Mouse (Mus musculus) lung, adult 2 months (tissue): ENCODE results near the gene Npc1l1. TPM values are rescaled to one million over a fixed set of nuclear protein-coding genes. Genes with fewer than 3 reads are reported as not detected.
A peak's percentile ranks its signal among the peaks of the same experiment; 100 is the strongest.
"Not testable (repeated sequence)": the region's sequence is repeated elsewhere in the genome, so short reads cannot be mapped to it uniquely, and the experiment has no call there.

ENCODE experiments used
- DNase-seq: peaks from one replicate; pipeline ENCODE4 v3.0.0; 2022
- H3K4me1 ChIP-seq: fragments of 200-500 bp; 2 replicates; pipeline ENCODE4 v1.6.1; 2011; ENCODE audit warnings: low read length; ENCODE audit not compliant: control insufficient read depth, insufficient read depth
- H3K4me3 ChIP-seq: fragments of 200-500 bp; replicated peaks from 2 replicates; pipeline ENCODE3; 2011; ENCODE audit warnings: low read depth, mild to moderate bottlenecking, control low read depth, low read length; ENCODE audit errors: extremely low read depth
- CTCF ChIP-seq: fragments of 200-500 bp; IDR thresholded peaks from 2 replicates; pipeline ENCODE4 v1.5.1; 2011; ENCODE audit warnings: mild to moderate bottlenecking, low read length, control low read depth; ENCODE audit not compliant: insufficient read depth
- POLR2A ChIP-seq: fragments of 200-500 bp; IDR thresholded peaks from 2 replicates; pipeline ENCODE4 v1.6.1; 2011; ENCODE audit warnings: low read depth, mild to moderate bottlenecking, control low read depth, low read length, borderline replicate concordance; ENCODE audit errors: extremely low read depth
- WGBS: fragments of 180-500 bp; shearing (Covaris S2); methylation state at CpG from one replicate; pipeline ENCODE4 v1.1.7; 2018; 5-methylcytosine and 5-hydroxymethylcytosine counted together
- polyA plus RNA-seq: library from polyadenylated mRNA; depleted of rRNA; stranded (reverse); fragments of >200 nt; gene quantifications from 2 replicates; pipeline ENCODE4 v1.2.3, GENCODE M21; 2012

The Npc1l1 gene
- polyA plus RNA-seq, 1 experiment = 0.34 TPM

- Histone ChIP-seq H3K4me1 (no peaks in the 10 kb centered on the region), H3K4me3 (no peak overlapping the region)
- 0 out of 2 replicates have a peak, but pooled peaks have one; percentile 19 for TF ChIP-seq POLR2A
- no peak for TF ChIP-seq CTCF
- 67% methylated on average over 6 of the region's 6 CpGs for WGBS
- DNase-seq = no peak
Observed at GRCm38 (mm10) chr11:6256490-6257072, 26.6 kb upstream of the Npc1l1 start.

DNA sequence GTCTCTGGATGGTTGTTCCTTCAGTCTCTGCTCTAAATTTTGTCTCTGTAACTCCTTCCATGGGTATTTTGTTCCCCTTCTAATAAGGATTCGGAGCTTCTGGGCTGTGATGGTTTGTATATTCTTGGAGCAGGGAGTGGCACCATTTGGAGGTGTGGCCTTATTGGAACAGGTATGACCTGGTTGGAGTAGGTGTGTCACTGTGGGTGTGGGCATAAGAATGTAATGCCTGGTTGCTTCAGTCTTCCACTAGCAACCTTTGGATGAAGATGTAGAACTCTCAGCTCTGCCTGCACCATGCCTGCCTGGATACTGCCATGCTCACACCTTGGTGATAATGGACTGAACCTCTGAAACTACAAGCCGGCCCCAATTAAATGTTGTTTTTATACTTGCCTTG is 24.7 kb upstream of the Npc1l1 start:
- not testable (repeated sequence) for DNase-seq, H3K4me3 ChIP-seq, H3K4me1 ChIP-seq
- WGBS = 89% methylated on average over 2 of the region's 2 CpGs

- TF ChIP-seq CTCF = no peak
- TF ChIP-seq POLR2A = no peak
- 87% methylated on average over 4 of the region's 4 CpGs for WGBS
- Histone ChIP-seq H3K4me3 (no peak overlapping the region), H3K4me1 (no peaks in the 10 kb centered on the region)
- DNase-seq = no peak
Observed at GRCm38 (mm10) chr11:6252824-6253223, 22.9 kb upstream of the Npc1l1 start.

- DNase-seq = no peak
- no peak for TF ChIP-seq POLR2A
- no peak for TF ChIP-seq CTCF
- Histone ChIP-seq H3K4me3 (no peak overlapping the region), H3K4me1 (no peaks in the 10 kb centered on the region)
- 84% methylated on average over 5 of the region's 5 CpGs for WGBS
Observed at GRCm38 (mm10) chr11:6252248-6252647, 22.3 kb upstream of the Npc1l1 start.

GRCm38 (mm10) chr11:6244707-6245106 is 14.8 kb upstream of the Npc1l1 start:
- WGBS = 46% methylated on average over 19 of the region's 19 CpGs

DNA sequence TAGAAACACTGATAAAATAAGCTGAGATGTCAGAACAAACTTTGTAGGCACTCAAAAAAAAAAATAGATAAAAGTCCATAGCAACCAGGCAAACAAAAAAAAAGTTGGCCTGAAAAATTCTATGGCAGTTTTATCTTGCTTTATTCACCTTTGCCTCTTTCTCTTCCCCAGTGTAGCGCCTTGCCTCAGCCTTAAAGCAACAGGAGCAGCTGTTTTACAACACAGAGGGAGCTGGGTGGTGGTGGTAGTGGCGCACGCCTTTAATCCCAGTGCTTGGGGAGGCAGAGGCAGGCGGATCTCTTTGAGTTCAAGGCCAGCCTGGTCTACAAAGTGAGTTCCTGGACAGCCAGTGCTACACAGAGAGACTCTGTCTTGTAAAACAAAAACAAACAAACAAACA is 3.1 kb upstream of the Npc1l1 start:
- no peak overlapping the region for H3K4me3 ChIP-seq
- DNase-seq = no peak

More at GRCm38 (mm10) chr11:6244707-6245106, 14.8 kb upstream of the Npc1l1 start:
- H3K4me3 ChIP-seq = no peak overlapping the region
- no peaks in the 10 kb centered on the region for H3K4me1 ChIP-seq
- no peak for DNase-seq
- TF ChIP-seq POLR2A (no peak), CTCF (no peak)

GRCm38 (mm10) chr11:6224541-6225229 is 5.3 kb downstream of the Npc1l1 start:
- WGBS = 75% methylated on average over 14 of the region's 14 CpGs
- no peak overlapping the region for H3K4me3 ChIP-seq
- TF ChIP-seq POLR2A (no peak), CTCF (no peak)
- H3K4me1 ChIP-seq = no peaks in the 10 kb centered on the region
- no peak for DNase-seq

More for the DNA sequence above, 3.1 kb upstream of the Npc1l1 start:
- no peaks in the 10 kb centered on the region for H3K4me1 ChIP-seq
- TF ChIP-seq CTCF = no peak
- no peak for TF ChIP-seq POLR2A
- WGBS = 81% methylated on average over 4 of the region's 4 CpGs

GRCm38 (mm10) chr11:6222187-6222586 is 7.8 kb downstream of the Npc1l1 start:
- no peak for DNase-seq
- H3K4me1 ChIP-seq = no peaks in the 10 kb centered on the region
- TF ChIP-seq POLR2A = no peak
- TF ChIP-seq CTCF = no peak
- H3K4me3 ChIP-seq = no peak overlapping the region
- WGBS = 88% methylated on average over 10 of the region's 10 CpGs

GRCm38 (mm10) chr11:6219967-6220366 is 10.0 kb downstream of the Npc1l1 start:
- no peaks in the 10 kb centered on the region for H3K4me1 ChIP-seq
- no peak overlapping the region for H3K4me3 ChIP-seq
- 90% methylated on average over 6 of the region's 6 CpGs for WGBS
- DNase-seq = no peak
- TF ChIP-seq CTCF (no peak), POLR2A (no peak)
